Mouse (Mus musculus) mesoderm, embryonic 11.5 days (tissue): ENCODE results near the gene Zmynd10.

ENCODE experiments used
- DNase-seq: peaks from one replicate; pipeline ENCODE4 v3.0.0-alpha.2; 2012; ENCODE audit warnings: low read depth, low spot score

The Zmynd10 gene

DNA sequence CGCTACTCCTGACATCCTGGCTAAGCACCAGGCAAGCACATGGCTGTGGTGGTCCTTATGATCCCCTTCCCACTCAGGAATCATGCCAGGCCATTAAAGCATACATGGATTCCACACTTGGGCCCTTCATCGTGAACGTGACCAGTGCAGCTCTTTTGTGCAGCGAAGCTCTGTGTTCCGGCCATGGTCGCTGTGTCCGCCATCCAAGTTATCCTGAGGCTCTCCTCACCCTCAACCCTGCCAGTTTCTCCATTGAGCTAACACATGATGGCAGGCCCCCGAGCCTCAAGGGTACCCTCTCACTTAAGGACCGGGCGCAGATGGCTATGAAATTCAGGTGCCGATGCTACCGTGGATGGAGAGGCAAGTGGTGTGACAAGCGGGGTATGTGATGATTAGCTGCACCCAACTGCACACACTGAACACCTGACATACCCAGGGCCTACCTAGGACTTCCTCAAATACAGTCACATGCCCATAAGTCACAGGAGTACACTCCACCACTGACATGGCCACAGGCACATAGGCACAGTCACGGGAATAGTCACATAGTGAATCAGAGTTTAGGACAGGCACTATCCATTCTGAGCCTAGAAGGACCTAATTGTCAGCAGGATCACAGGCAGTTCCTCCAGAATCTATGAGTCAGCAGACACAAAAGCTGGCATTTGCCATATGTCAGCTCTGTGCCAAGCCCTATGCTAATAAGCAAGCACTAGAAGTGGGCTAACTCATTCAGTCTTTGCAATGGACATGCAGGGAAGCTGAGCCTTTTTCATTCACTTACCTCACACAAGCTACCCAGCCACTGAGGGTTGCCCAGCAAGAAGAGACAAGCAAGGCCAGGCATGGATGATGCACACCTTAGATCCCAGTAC is 32.2 kb downstream of the Zmynd10 start:
- no peak for DNase-seq

GRCm38 (mm10) chr9:107580501-107581317 is 33.6 kb downstream of the Zmynd10 start, which contains the start of gene Hyal3:
Hyal3 (plus strand) TSS chr9:107580818.
- peak; percentile 75 for DNase-seq

DNA sequence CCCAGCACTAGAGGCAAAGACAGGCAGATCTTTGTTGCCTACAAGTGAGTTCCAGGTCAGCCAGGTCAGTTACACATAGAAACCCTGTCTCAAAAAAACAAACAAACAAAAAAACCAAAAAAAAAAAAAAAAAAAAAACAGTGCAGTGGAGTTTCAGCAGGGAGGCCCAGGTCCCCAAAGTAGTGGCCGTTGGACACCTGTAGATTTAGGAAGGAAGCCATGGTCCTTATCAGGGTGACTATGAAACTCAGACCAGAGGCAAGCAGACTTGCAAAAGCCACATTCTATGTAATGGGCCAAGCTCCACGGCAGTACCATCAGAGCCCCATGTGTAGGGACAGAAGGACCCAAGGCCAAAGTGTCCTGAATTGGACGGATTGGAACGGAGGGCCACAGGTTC is 34.5 kb downstream of the Zmynd10 start:
- no peak for DNase-seq

GRCm38 (mm10) chr9:107582509-107583062 is 35.5 kb downstream of the Zmynd10 start:
- no peak for DNase-seq

- no peak for DNase-seq
These were observed 36.1 kb downstream of the Zmynd10 start for GRCm38 (mm10) chr9:107583174-107583573.

DNA sequence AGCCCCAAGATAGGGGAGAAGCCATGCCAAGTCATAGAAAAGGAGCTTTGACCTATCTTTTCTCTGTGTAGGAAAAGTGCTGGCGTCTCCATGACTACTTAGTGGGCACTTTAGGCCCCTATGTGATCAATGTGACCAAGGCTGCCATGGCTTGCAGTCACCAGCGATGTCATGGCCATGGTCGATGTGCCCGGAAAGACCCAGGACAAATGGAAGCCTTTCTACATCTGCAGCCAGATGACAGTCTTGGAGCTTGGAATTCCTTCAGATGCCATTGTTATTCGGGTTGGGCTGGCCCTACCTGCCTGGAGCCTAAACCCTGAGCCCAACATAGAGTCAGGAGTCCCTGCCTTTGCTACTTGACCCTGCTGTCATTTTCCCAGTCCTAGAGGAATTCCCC is 39.4 kb downstream of the Zmynd10 start:
- no peak for DNase-seq

DNA sequence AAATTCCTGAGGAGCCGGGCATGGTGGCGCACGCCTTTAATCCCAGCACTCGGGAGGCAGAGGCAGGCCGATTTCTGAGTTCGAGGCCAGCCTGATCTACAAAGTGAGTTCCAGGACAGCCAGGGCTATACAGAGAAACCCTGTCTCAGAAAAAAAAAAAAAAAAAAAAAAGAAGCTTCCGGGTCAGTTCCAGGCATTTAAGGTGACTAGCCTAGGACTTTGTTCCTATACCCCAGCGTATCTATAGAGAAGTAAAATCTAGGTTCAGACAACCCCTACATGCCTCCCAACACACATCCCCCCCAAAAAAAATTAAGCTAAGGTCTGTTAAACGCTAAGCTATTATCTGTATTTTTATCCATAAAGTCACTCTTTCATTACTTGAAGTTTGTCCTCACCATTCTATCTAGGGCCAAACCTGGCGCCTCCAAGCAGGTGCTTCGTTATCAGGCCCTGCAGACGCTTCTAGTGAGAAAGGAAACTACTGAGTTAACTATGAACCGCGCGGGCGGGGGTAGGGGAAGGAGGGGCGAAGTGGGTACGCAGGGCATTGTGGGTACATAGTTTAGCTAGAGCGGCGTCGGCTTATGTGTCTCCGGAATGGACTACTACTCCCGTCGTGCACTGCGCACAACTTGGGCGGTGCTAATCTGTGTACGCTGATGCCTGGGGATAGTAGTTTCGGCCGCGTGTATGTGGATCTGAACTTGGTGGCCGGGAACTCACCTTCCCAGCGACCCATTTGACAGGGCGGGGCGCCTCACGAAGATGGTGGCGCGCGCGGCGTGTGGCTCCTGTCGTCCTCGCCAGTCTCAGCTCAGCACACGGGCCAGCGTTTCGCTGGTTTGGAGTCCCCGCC is 40.1 kb downstream of the Zmynd10 start, which contains the start of gene Ifrd2:
Gene Ifrd2 (plus strand): TSS at position 669 of the 859 bp plus-strand sequence.
- DNase-seq, result peak; percentile 96

DNA sequence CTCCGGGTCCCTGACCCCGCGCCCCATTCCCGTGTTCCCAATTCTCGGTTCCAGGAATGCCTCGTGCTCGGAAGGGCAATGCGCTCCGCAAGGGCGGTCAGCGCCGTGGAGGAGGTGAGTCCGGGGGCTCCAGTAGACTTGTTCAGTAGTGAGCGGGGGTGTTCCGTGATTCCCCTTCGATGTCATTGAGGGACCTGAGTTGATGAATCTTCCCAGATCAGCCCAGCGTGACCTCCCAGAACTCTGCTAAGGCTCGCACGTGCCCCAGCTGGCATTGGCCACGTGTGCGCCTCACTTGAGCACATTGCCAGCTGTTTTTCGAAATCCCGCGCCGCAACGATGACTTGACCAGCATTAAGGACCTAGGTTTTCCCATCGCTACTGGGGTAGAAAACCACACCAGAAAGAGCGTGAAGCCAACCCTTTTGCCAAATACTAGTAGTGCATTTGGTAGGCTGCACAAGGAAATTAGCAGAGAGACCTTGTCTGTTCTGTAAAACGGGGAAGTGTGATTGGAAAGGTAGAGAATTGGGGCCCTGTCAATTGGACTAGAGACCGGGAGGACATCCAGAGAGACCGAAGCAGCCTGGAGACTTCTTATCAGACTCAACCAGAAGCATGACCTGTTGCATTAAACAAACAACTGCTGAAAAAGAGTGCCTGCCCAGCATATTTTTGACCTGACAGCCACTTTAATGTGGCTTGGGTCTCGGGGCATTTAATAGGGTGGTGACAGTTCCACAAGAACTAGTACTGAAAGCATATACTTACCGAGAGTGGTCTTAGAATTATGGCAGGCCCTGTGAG is 40.9 kb downstream of the Zmynd10 start:
- peak; percentile 71 for DNase-seq

- DNase-seq, result no peak
These were observed 43.1 kb downstream of the Zmynd10 start for GRCm38 (mm10) chr9:107590058-107590772.

DNA sequence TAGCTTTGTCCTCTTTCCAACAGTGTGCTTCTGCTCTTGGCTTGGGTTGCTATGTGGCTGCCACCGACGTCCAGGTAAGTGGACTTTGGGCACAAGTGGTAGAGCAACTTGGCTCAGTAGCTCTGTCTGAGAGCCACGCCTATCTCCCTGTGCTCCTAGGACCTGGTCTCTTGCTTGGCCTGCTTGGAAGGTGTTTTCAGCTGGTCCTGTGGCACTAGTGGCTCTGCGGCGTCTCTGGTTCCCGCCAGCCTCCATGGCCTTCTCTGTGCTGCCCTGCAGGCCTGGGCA is 43.6 kb downstream of the Zmynd10 start:
- no peak for DNase-seq

DNA sequence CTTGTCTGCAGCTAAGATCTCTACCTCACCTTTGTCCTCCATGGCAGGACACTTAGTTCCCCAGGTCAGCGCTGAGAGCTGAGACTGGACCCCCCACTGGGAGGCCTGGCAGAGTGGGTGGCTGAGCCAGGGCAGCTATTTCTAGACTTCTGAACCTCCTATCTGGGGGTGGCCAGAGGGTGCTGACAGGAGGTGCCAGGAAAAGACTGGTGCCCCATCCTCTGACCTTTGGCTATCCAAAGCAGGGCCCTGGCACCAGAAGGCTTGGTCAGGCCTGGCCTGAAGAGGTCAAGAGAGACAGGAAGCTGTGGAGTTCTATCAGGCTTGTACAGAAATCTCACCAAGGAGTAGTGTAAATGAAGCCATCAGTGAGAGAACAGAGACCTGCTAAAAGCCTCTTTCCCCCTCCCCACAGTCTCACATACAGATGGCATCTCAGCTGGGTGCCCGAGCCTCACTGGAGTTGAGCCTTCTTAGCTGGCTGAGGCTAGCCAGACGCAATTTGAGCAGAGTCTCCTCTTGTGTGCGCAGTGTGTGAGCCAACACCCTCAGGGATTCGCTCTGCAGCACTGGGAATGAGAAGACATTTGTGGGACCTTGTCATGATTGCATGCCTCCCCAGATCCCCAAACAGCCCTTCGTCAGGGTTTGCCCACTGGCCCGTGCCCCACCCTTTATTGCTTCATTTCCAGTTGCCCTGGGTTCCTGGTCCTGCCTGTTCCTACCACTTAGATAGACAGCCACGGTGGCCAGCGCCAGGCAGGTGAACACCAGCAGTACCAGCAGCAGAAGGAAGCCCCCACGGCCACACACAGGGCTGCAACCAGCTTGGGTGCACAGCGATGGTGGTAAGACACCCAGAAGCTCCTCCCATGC is 46.2 kb downstream of the Zmynd10 start:
- no peak for DNase-seq

GRCm38 (mm10) chr9:107594281-107595062 is 47.4 kb downstream of the Zmynd10 start:
- no peak for DNase-seq

- no peak for DNase-seq
These were observed 49.8 kb downstream of the Zmynd10 start for GRCm38 (mm10) chr9:107596619-107597569.

DNA sequence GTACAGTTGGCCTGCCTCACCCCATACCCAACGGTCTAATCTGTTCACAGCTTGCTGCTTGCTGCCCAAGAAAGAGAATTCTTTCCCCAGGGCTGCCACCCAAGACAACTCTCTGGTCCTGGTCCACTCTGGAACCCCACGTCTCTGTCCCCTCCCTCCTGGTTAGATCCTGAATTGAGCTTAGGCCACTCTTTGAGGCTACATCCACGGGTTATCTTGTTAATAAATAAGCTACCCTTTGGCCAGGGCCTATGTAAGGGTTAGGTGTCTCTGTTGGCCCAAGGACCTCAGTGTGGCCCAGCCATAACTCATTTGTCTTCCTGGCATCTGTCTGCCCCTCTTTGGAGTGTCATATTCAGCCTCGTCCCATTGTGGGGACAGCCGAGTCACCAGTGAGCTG is 51.3 kb downstream of the Zmynd10 start:
- DNase-seq, result no peak

- no peak for DNase-seq
These were observed 52.3 kb downstream of the Zmynd10 start for GRCm38 (mm10) chr9:107599433-107599832.

DNA sequence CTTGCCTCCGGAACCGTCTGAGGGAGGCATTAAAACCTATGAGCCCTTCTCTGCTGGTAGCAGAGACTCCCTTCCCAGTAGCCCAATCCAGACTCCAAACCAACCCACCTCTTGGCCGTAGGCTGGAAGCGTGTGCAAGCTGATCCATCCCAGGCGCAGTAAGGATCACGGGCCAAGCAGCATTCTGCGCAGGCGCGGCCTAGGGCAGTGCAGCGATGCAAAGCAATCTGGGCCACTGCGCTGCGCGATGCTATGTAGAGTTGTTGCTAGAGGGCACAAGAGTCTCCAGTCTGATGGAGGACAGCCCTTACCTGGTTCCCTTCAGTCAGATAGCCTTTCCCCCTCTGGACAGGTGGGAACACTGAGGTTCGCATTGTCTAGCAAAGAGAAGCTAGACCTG is 52.7 kb downstream of the Zmynd10 start:
- DNase-seq, result no peak

DNA sequence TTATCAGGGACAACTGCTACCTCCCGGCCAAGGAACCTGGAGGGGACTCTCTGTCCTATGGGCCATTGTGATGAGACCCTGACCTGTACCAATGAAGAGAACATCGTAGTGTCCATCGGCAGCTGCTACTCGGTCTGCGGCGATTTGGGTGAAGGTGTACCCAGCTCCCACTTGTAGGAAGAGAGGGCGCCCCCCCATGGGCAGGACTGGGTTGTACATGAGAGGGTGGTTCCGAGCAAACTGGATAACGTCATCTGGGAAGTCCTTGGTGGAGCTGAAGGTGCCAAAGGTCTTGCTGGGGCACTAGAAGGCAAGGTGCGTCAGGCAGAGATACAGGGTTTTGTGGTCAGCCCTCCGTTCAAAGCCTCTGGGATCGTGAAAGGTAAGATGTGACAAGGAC is 53.6 kb downstream of the Zmynd10 start:
- DNase-seq, result no peak
